8 mouse cellular contexts compared by ENCODE assay signal in the genomic region with DNA sequence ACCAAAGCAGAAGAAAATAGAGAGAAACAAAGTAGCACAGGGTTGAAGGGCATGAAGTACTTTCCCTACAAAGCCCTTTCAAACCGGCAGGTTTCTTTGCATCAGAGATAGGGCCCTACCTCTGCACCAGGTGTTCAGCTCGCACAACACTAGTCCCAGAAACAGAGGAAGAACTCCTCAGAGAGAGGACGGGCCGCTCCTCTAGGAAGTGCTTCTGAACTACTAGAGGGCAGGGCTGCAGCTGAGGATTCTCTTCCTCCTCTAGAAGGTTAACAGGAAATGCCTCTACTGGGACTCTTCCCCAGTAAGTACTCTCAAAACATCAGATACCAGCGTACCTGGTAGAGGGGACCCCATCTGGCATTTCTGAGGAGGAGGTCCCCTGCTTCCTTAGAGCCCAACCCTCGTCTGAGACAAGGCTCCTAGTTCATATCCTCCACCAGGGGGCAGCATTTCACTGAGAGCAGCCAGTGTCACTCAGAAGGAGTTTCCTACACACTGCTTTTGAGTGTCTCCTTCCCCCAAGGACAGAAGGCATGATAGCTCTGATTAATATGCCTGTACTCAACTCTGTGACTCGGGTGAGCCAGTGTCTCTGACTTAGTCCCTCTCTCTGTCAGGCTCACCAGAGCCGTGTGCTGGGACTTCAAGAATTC.
DNase-seq lines count a peak whose midpoint lies in the region; ATAC-seq and TF ChIP-seq lines count a peak whose summit lies in the region.

No protein-coding gene starts in this region.

- no peak overlapping the region for H3K27ac ChIP-seq in kidney, adult 2 months (ENCODE audit: insufficient read depth, low read depth, low read length)
- no peak overlapping the region for H3K27ac ChIP-seq in liver, embryonic 14.5 days
- no peak overlapping the region for H3K27ac ChIP-seq in olfactory bulb, adult 2 months (ENCODE audit: insufficient read depth, low read depth, low read length)

- no peak for TF ChIP-seq POLR2A in kidney, adult 2 months (IDR thresholded peaks at IDR 0.05; ENCODE audit: low read depth, low read length)
- no peak for TF ChIP-seq POLR2A in olfactory bulb, adult 2 months (IDR thresholded peaks at IDR 0.05; ENCODE audit: insufficient read depth, low read depth, low read length)

- peak; percentile 91 for ATAC-seq in frontal cortex, adult (ENCODE audit: low TSS enrichment)
- no peak for ATAC-seq in liver, embryonic 14.5 days (ENCODE audit: insufficient read depth)

- no peak overlapping the region for H3K4me3 ChIP-seq in kidney, adult 2 months (ENCODE audit: insufficient read depth, low read depth, low read length)
- no peak overlapping the region for H3K4me3 ChIP-seq in liver, embryonic 14.5 days (ENCODE audit: insufficient read depth in 1 of 2, low read depth in 2 of 2, low read length in 2 of 2)
- H3K4me3 ChIP-seq in olfactory bulb, adult 2 months (ENCODE audit: insufficient read depth, low read depth, low read length): no peak overlapping the region

- H3K36me3 ChIP-seq in kidney, adult 2 months (ENCODE audit: control insufficient read depth, insufficient read depth, low read length): no peaks in the 10 kb centered on the region
- no peaks in the 10 kb centered on the region for H3K36me3 ChIP-seq in liver, embryonic 14.5 days (replicated peaks; ENCODE audit: control insufficient read depth, insufficient read depth, low read depth)

- WGBS in kidney, adult 2 months: 33% methylated on average over 8 of the region's 8 CpGs
- WGBS in liver, embryonic 14.5 days (ENCODE audit: insufficient replicate concordance): 33% methylated on average over 8 of the region's 8 CpGs
- 47% methylated on average over 8 of the region's 8 CpGs for WGBS in olfactory bulb, adult 2 months

- no peak for TF ChIP-seq EP300 in liver, embryonic 14.5 days (IDR thresholded peaks at IDR 0.05; ENCODE audit: low read depth)

- H3K4me2 ChIP-seq in liver, embryonic 14.5 days (ENCODE audit: low read depth): no peak overlapping the region

- DNase-seq in urinary bladder, postnatal 25 days (ENCODE audit: low spot score): peak; percentile 43
- no peak for DNase-seq in urinary bladder, postnatal 4 days (ENCODE audit: low spot score in 2 of 2)
- peak; percentile 66 for DNase-seq in c-Kit-positive CD71-negative TER-119-negative erythroid progenitor cells, embryonic 14.5 days (ENCODE audit: low read depth)
- DNase-seq in kidney, adult 2 months: peak; percentile 50
- peak; percentile 20 to 28 (median 24) for DNase-seq in liver, embryonic 14.5 days (ENCODE audit: low read depth in 3 of 3, low spot score in 3 of 3)
- peak; percentile 72 for DNase-seq in thymus, postnatal 4 days

- peak; percentile 90 for TF ChIP-seq CTCF in kidney, adult 2 months (conservative IDR thresholded peaks at IDR 0.05; ENCODE audit: insufficient read depth, insufficient read length, low read depth, low read length)
- TF ChIP-seq CTCF in liver, embryonic 14.5 days (IDR thresholded peaks at IDR 0.05; ENCODE audit: low read depth): peak; percentile 90
- peak; percentile 41 for TF ChIP-seq CTCF in olfactory bulb, adult 2 months (IDR thresholded peaks at IDR 0.05; ENCODE audit: insufficient read depth, low read depth, low read length)

- no peaks in the 10 kb centered on the region for H3K27me3 ChIP-seq in kidney, adult 2 months (replicated peaks; ENCODE audit: control insufficient read depth, insufficient read depth, low read length)
- no peaks in the 10 kb centered on the region for H3K27me3 ChIP-seq in liver, embryonic 14.5 days (ENCODE audit: control insufficient read depth, insufficient read depth, low read length)

- no peaks in the 10 kb centered on the region for H3K9me3 ChIP-seq in liver, embryonic 14.5 days (ENCODE audit: control insufficient read depth, low read length)

- H3K9ac ChIP-seq in liver, embryonic 14.5 days (replicated peaks): no peak overlapping the region

- no peaks in the 10 kb centered on the region for H3K4me1 ChIP-seq in kidney, adult 2 months (ENCODE audit: control insufficient read depth, insufficient read depth, low read length)
- peaks cover 0 to 2% of the 10 kb centered on the region in 2 experiments; a peak in 1 of 4 replicates for H3K4me1 ChIP-seq in liver, embryonic 14.5 days (replicated peaks; ENCODE audit: control insufficient read depth in 2 of 2, insufficient read depth in 2 of 2, low read length in 1 of 2)
- no peaks in the 10 kb centered on the region for H3K4me1 ChIP-seq in olfactory bulb, adult 2 months (ENCODE audit: control insufficient read depth, insufficient read depth, low read length)

Comparison
In these comparisons a context has a peak if more than half of its experiments do, and no peak if none do; other contexts are left out.
1. DNase-seq: peak in urinary bladder, postnatal 25 days (single experiment), c-Kit-positive CD71-negative TER-119-negative erythroid progenitor cells, embryonic 14.5 days (single experiment), kidney, adult 2 months (single experiment), liver, embryonic 14.5 days (3 of 3) and thymus, postnatal 4 days (single experiment); none in urinary bladder, postnatal 4 days (0 of 2).
2. Peak in every context shown above with its lines, with median percentiles within 50 percentile points of each other: CTCF ChIP-seq.